Mouse (Mus musculus) right cerebral cortex, postnatal 10 days (tissue): ENCODE data around the gene Olfr527.

ENCODE experiments used
- DNase-seq, 2 experiments: peaks; one replicate each; pipeline ENCODE4 v3.0.0; 2021; ENCODE audit warnings: low spot score in 2 of 2

Olfr527 gene

DNA sequence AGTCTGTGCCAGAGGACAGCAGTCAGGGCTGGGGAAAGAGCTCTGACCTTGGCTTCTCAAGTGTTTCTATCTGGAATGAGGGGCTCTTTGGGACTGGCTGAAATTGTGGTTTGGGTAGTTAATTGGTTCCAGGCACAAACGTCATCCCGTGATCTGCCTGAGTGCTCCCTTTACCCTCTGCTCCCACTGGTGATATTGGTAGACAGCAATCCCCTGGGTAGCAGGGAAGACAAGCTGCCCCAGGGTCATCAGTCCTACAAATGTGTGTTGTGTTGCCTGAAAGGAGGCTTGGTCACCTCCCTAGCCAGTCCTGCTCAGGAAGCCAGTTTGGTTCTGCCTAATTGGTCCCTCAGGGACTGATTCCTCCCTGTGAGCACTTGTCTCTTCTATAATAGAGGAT is at the start of gene Olfr527:
TSS of gene Olfr527 (plus strand) at position 301 of the 400 bp plus-strand sequence.
- no peak for DNase-seq

DNA sequence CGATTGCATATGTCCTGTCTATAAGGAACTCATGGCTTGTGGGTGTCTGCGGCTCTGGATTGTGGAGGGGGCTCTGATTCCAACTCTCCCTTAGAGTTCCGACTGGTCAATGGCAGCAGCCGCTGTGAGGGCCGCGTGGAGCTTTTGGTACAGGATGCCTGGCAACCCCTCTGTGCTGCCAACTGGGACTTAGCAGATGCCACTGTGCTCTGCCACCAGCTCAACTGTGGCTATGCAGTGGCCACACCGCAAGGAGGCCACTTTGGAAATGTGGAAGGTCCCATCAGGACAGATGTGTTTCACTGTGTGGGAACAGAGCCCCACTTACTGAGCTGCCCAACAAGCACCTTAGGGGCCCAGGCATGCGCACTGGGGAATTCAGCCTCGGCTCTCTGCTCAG is 38.1 kb upstream of the Olfr527 start:
- DNase-seq: no peak

DNA sequence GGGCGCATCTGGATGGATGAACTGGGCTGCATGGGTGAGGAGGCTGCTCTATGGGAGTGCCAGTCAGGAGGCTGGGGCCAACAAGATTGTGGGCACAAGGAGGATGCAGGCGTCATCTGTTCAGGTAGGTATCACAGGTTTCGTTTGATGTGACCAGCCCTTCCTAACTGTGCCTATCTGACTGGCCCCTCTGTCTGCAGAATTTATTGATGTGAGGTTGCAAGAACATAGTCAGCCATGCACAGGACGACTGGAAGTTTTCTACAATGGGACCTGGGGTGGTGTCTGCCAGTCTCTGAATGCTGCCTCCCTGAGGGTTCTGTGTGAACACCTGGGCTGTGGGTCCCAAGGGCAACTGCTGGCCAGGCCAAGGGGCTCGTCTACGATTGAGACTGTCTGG is 36.9 kb upstream of the Olfr527 start:
- DNase-seq: no peak

DNA sequence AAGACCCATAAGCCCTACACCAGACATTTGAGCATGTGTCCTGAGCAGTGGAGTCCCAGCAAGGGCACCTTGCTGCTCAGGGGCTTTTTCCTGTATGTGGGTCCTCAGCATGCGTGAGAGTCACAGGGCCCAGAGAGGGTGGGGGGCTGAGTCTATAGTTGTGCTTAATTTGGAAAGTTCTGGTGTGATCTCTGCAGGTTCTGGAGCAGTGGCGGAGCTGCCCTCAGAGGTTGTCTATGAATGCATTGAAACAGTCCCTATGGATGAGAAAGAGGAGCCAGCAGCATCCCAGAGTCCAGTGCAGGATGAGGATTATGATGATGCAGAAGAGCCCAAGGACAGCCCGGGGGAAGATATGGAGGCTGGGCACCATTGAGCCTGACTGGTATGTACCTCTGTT is 34.4 kb upstream of the Olfr527 start:
- DNase-seq: no peak

DNA sequence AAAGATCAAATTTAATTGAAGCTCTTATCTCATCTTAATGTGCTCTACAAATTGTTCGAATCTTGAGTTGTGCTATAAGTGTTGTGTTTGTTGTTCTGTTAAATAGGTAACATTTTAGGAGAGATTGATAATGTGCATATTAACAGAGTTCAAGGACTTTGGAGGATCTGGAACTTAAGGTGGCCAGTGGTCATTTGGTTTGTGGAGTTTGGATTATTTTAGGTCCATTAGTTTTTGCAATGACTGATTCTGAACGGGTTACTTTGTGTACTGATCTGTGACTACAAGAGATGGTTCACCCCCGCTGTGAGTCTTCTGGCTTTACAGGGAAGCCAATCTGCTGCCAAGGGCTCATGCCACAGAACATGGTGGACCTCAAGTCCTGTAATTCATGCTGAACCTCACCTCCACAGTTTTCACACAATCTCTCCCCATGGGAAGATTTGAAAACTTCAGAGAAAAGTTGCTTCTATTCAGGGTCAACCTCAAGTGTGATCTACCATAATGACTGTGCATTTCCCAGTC is 13.9 kb upstream of the Olfr527 start:
- DNase-seq: no peak

DNA sequence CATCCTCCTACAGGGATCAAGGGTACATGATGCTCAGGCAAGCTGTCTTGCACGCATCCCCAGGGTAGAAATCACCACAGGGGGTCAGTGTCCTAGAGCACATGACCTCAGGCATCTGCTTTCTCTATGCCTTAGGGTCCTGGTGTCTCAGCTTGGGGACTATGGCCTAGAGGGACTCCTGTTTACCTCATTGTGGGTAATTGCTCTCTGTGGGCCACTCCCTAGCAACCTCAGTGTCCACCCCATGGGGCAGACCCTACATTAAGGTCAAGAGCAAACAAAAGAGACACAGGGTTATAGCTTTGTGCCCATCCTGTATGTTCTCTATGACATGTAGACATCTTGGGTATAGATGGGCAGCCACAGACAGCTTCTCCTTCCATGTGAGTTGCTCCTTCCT is 13.3 kb upstream of the Olfr527 start, which contains the start of gene Olfr525:
TSS of gene Olfr525 (plus strand) at position 301 of the 400 bp plus-strand sequence.
- DNase-seq: no peak

DNA sequence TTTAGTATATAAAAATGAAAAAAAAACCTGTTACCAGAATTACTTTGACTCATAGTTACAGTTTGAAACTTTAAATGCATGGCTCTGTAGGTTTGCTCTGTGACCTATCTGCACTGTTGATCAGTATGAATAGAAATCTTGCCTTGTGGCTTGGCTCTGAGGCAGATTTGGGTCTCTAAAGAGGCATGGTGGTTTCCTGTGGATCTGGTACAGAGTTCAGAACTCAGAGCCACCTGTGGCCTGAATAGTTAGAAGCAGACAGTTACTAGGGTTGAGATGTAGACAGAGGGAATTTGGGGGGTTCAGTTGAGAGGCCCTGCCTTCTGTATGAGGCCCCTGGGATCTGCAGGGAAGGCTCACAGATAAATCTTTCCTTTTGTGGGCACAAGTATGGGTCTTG is 12.7 kb upstream of the Olfr527 start:
- no peak for DNase-seq

DNA sequence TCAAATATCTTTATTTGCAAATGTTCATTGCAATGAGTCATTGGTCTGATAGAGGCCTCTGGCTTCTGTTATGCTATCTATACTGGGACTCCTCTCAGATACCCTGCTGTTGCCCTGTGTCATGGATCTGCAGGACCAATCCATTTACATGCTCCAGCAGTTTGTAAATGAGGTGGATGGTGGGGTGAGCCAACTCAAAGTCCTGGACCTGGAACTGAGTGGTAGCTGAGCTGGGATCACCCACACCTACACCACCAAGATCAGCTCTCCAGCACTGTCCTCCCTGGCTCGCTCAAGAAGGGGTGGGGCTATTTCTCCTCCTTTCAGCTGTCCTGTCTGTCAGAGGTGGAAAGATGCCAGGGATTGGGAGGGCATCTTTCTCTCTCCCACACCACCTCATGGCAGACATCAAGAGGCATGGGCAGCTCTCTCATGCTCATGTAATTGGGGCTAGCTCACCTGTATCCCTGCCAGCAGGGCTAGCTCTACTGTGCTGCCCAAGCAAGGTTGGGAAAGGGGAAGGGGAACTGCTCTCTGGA is 4.0 kb upstream of the Olfr527 start:
- DNase-seq: no peak

DNA sequence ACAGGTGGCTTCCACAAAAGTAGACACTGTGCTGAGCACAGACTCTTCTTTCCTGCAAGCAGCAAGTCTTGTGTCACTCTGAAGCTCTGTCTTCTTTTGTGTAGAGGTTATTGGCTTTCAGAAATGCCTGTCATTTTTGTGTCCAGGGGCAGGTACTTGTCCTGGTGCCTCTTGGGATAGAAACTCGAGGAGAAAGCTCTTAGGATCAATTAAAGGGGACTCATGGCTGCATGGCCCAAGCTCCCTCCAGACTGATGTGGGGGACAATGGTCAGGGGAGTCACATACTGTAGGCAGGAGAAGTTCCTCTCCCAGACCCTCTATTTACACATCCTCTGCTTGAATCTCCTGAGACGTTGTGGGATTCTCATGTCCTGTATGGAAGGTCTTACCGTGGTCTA is 27.8 kb downstream of the Olfr527 start, which contains the start of gene Olfr60:
TSS of gene Olfr60 (minus strand) at position 101 of the 400 bp plus-strand sequence.
- no peak for DNase-seq

DNA sequence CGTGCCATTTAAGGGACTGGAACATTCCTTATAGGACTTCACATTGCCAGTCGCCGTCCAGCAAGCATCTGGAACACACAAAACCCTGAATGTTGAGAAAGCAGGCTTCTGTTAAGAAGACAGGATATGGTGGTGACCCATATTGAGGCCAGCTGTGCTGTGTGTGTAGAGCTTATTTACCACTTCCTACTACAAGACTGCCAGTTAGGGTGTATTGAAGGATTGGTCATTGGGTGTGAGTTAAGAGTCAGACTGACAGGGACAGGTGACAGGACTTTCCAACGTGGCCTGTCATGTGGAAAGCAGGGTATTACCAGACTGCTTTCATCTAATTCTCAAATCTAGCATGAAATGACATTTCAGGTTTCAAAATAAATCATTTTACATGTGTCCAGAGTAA is 40.5 kb downstream of the Olfr527 start:
- DNase-seq: no peak

DNA sequence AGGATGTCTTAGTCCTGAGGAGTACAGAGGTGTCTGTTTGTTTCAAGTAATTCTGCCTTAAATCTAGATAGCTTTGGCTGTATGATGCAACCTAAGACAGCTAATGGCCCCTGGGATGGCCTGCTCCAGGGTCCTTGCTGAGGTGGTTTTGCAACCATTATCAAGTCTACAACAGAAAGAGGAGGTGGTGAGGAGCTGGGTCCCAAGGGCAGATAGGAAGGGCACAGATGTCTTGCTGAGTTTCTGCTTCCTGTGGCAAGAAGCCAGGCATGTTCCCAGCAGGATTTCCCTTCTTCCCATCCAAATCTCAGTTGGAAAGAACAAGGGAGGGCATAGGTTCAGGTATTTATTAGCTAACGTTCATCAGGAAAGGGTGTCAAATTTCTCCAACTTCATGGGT is 42.4 kb downstream of the Olfr527 start, which contains the start of gene Olfr530:
TSS of gene Olfr530 (minus strand) at position 101 of the 400 bp plus-strand sequence.
- DNase-seq: no peak

DNA sequence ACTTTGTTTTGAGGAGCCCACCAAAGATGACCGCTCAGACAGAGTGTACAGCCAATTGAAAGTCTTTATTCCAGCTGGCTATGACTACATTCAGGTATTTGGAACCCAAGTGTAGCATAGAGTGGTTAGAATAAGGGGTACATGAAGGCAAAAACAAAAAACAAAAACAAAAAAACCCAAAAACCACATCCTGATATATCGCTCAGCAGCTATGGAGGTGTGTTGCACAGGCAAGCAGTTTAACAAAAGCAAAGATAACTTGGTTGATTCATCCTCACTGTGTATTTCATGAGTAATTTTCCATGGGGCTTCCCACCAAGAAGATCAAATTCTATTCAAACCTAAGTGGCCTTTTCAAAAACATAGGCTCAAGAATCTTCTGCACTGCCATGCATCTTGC is 43.1 kb downstream of the Olfr527 start:
- DNase-seq: no peak
